Mouse (Mus musculus): ENCODE results near the gene Ppp1r16b. TPM values are rescaled to one million over a fixed set of nuclear protein-coding genes. Genes with fewer than 3 reads are reported as not detected.

Gene Ppp1r16b
- polyA plus RNA-seq (2012; rRNA removed): 55.8 and 61.4 TPM in 2 replicates

DNA sequence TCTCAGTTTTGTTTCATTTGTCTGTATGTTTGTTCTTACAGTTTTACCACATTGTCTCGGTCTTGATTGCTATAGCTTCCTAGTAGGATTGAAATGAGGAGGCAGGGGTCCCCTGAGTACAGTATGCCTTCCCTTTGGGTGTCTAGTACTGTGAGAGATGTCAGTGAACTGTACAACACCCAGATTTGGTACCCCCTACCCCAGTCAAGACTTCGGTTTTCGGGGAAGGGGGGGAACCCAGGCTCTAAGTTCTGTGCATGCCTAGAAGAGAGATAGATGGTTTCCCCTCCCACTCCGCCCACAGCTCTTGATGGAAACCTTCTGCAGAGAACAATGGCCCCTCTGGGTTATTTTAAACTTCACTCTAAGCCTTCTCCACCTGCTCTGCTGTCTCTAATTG is at the start of gene Ppp1r16b:
Gene Ppp1r16b, plus strand, starts transcription at position 301 of the 400 bp plus-strand sequence.
- Histone ChIP-seq H3K36me3 (ENCODE audit: control insufficient read depth, insufficient read depth, low read length) (no peaks in the 10 kb centered on the region), H3K4me1 (replicated peaks; ENCODE audit: control insufficient read depth, insufficient read depth, low read length) (peaks cover 30% of the 10 kb centered on the region), H3K4me3 (ENCODE audit: control insufficient read depth, insufficient read depth, low read length) (no peak within 1 kb of the TSS), H3K27ac (ENCODE audit: control insufficient read depth, insufficient read depth, low read length) (peak within 1 kb of the TSS; percentile 51), H3K27me3 (ENCODE audit: control insufficient read depth, insufficient read depth, low read length) (no peaks in the 10 kb centered on the region)
- WGBS: 79% methylated on average over 4 of the region's 4 CpGs
- DNase-seq: no peak
- TF ChIP-seq POLR2A (IDR thresholded peaks at IDR 0.05; ENCODE audit: control insufficient read depth, extremely low read depth, insufficient read depth, low read length, poor library complexity) (no peak), CTCF (IDR thresholded peaks at IDR 0.05; ENCODE audit: borderline replicate concordance, control insufficient read depth, extremely low read depth, insufficient read depth, low read length, poor library complexity) (no peak)

DNA sequence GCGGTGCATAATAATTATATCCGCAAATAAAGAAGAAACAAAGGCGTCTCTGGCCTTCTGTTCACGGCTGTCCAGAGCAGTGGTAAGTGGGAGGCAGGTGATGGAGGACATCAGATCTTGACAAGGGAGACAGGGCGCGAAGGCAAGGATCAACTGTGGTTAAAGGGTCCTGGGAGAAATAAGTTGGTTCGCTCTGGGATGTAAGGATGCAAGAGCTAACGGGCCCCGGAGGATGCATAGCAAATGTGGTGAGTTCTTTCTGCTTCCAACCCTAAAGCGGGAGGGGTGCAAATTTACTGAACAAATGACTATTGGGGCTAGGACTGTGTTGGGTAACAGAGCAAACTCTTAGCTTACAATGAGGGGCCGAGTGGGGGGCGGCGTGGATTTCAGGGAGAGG is 49.5 kb upstream of the Ppp1r16b start:
- Histone ChIP-seq H3K27ac (ENCODE audit: control insufficient read depth, insufficient read depth, low read length) (no peak overlapping the region), H3K4me3 (ENCODE audit: control insufficient read depth, insufficient read depth, low read length) (no peak overlapping the region), H3K4me1 (replicated peaks; ENCODE audit: control insufficient read depth, insufficient read depth, low read length) (peaks cover 15% of the 10 kb centered on the region), H3K36me3 (ENCODE audit: control insufficient read depth, insufficient read depth, low read length) (no peaks in the 10 kb centered on the region), H3K27me3 (ENCODE audit: control insufficient read depth, insufficient read depth, low read length) (peaks cover 51% of the 10 kb centered on the region)
- WGBS: 14% methylated on average over 13 of the region's 13 CpGs
- no peak for DNase-seq
- no peak for TF ChIP-seq CTCF (IDR thresholded peaks at IDR 0.05; ENCODE audit: borderline replicate concordance, control insufficient read depth, extremely low read depth, insufficient read depth, low read length, poor library complexity)
- no peak for TF ChIP-seq POLR2A (IDR thresholded peaks at IDR 0.05; ENCODE audit: control insufficient read depth, extremely low read depth, insufficient read depth, low read length, poor library complexity)

DNA sequence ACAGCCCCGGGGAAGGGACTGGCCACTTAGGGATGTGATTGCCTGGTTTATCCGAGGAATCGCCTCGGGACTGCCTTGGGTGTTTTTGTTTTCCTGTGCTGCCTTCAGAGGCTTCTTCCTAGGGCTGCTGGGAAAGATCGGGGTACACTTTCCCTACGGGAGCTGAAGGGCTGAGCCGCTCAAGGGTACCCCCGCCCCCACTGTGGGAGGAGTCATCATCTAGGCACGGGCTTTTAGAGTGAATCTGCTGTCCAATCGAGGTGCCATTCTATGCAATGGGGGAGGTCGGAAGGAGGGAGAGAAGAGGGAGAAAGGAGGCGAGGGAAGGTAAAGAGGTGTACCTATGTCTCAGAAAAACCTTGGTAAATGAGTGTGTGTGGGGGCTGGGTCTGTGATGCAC is 48.9 kb upstream of the Ppp1r16b start:
- no peaks in the 10 kb centered on the region for H3K36me3 ChIP-seq (ENCODE audit: control insufficient read depth, insufficient read depth, low read length)
- no peak overlapping the region for H3K27ac ChIP-seq (ENCODE audit: control insufficient read depth, insufficient read depth, low read length)
- H3K27me3 ChIP-seq (ENCODE audit: control insufficient read depth, insufficient read depth, low read length): peaks cover 47% of the 10 kb centered on the region
- no peak for TF ChIP-seq POLR2A (IDR thresholded peaks at IDR 0.05; ENCODE audit: control insufficient read depth, extremely low read depth, insufficient read depth, low read length, poor library complexity)
- TF ChIP-seq CTCF (IDR thresholded peaks at IDR 0.05; ENCODE audit: borderline replicate concordance, control insufficient read depth, extremely low read depth, insufficient read depth, low read length, poor library complexity): no peak
- H3K4me1 ChIP-seq (replicated peaks; ENCODE audit: control insufficient read depth, insufficient read depth, low read length): peaks cover 15% of the 10 kb centered on the region
- no peak overlapping the region for H3K4me3 ChIP-seq (ENCODE audit: control insufficient read depth, insufficient read depth, low read length)
- no peak for DNase-seq
- WGBS: 6% methylated on average over 12 of the region's 12 CpGs

DNA sequence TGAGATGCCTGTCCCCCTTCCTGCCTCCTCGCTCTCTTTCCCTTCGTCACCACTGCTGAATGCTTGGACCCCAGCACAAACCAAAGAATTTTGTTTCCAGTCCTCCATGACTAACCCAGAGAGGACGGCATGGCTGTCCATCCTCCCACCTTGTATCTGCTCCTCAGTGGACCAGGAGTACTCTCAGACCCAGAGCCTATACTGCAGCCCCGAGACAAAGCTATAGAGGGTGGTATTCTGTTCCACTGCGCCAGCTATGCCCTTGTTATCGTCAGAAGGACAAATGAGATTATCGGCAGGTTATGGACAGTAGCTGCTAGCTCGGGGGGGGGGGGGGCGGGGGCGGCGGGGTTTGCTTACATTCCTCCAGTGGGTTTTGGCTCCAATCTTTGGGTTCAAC is 48.4 kb upstream of the Ppp1r16b start:
- no peak overlapping the region for H3K27ac ChIP-seq (ENCODE audit: control insufficient read depth, insufficient read depth, low read length)
- DNase-seq: no peak
- H3K36me3 ChIP-seq (ENCODE audit: control insufficient read depth, insufficient read depth, low read length): no peaks in the 10 kb centered on the region
- 24% methylated on average over 11 of the region's 11 CpGs for WGBS
- H3K4me3 ChIP-seq (ENCODE audit: control insufficient read depth, insufficient read depth, low read length): no peak overlapping the region
- H3K27me3 ChIP-seq (ENCODE audit: control insufficient read depth, insufficient read depth, low read length): peaks cover 47% of the 10 kb centered on the region
- peaks cover 15% of the 10 kb centered on the region for H3K4me1 ChIP-seq (replicated peaks; ENCODE audit: control insufficient read depth, insufficient read depth, low read length)
- TF ChIP-seq CTCF (IDR thresholded peaks at IDR 0.05; ENCODE audit: borderline replicate concordance, control insufficient read depth, extremely low read depth, insufficient read depth, low read length, poor library complexity) (no peak), POLR2A (IDR thresholded peaks at IDR 0.05; ENCODE audit: control insufficient read depth, extremely low read depth, insufficient read depth, low read length, poor library complexity) (no peak)

DNA sequence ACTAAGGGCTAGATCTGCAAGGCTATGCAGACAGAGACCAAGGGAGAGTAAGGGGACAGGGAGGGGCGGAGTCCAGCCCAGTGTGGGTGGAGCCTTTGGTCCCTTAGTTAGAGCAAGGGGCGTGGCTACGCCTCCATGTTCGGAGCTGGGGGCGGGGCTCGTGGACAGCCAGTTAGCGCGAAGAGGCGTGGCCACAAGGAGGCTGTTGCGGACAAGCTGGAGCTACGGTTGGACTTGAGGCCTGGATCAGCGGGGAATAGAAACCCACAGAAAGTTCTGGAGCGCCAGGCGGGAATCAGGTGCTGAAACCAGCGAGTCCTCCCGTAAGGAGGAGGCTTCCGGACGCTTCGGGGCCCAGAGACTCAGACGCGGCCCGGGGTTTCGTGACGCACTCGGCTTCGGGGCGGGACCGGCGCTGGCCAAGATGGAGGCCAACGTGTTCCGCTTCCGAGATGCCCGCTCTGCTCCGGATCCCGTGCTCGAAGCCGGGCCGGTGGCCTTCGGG is 40.4 kb upstream of the Ppp1r16b start, which contains the start of gene Actr5:
Gene Actr5, plus strand, starts transcription at position 171 of the 505 bp plus-strand sequence.
- 0 out of 2 replicates have a peak, but pooled peaks have one; percentile 33 for TF ChIP-seq CTCF (IDR thresholded peaks at IDR 0.05; ENCODE audit: borderline replicate concordance, control insufficient read depth, extremely low read depth, insufficient read depth, low read length, poor library complexity)
- peak; percentile 69 for TF ChIP-seq POLR2A (IDR thresholded peaks at IDR 0.05; ENCODE audit: control insufficient read depth, extremely low read depth, insufficient read depth, low read length, poor library complexity)
- peak; percentile 92 for DNase-seq
- no peak within 1 kb of the TSS for H3K27ac ChIP-seq (ENCODE audit: control insufficient read depth, insufficient read depth, low read length)
- H3K36me3 ChIP-seq (ENCODE audit: control insufficient read depth, insufficient read depth, low read length): peaks cover 17% of the 10 kb centered on the region
- H3K27me3 ChIP-seq (ENCODE audit: control insufficient read depth, insufficient read depth, low read length): no peaks in the 10 kb centered on the region; the same call in 1 of the 2 replicates
- WGBS: under 1% methylated on average over 39 of the region's 39 CpGs
- peak within 1 kb of the TSS; percentile 84 for H3K4me3 ChIP-seq (ENCODE audit: control insufficient read depth, insufficient read depth, low read length)
- peaks cover 11% of the 10 kb centered on the region for H3K4me1 ChIP-seq (replicated peaks; ENCODE audit: control insufficient read depth, insufficient read depth, low read length)

DNA sequence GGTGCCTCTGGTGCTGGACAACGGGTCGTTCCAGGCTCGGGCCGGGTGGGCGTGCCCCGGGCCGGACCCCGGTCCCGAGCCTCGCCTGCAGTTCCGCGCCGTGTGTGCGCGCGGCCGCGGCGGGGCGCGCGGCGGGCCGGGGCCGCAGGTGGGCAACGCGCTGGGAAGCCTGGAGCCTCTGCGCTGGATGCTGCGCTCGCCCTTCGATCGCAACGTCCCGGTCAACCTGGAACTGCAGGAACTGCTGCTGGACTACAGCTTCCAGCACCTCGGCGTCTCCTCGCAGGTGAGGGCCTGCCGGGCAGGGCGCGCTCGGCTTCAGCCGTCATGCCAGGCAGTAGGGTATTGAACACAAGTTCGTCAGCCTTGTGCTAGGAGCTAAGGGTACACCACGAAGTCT is 40.0 kb upstream of the Ppp1r16b start:
- WGBS: under 1% methylated on average over 44 of the region's 44 CpGs
- no peak for DNase-seq
- TF ChIP-seq CTCF (IDR thresholded peaks at IDR 0.05; ENCODE audit: borderline replicate concordance, control insufficient read depth, extremely low read depth, insufficient read depth, low read length, poor library complexity) (no peak), POLR2A (IDR thresholded peaks at IDR 0.05; ENCODE audit: control insufficient read depth, extremely low read depth, insufficient read depth, low read length, poor library complexity) (no peak)

More for the DNA sequence above, 40.0 kb upstream of the Ppp1r16b start:
- Histone ChIP-seq H3K27ac (ENCODE audit: control insufficient read depth, insufficient read depth, low read length) (no peak overlapping the region), H3K27me3 (ENCODE audit: control insufficient read depth, insufficient read depth, low read length) (no peaks in the 10 kb centered on the region; the same call in 1 of the 2 replicates), H3K36me3 (ENCODE audit: control insufficient read depth, insufficient read depth, low read length) (peaks cover 22% of the 10 kb centered on the region), H3K4me1 (replicated peaks; ENCODE audit: control insufficient read depth, insufficient read depth, low read length) (peaks cover 11% of the 10 kb centered on the region), H3K4me3 (ENCODE audit: control insufficient read depth, insufficient read depth, low read length) (peak overlapping the region; percentile 84)
